Mouse (Mus musculus): ENCODE data around the gene Prodh2. TPM values are rescaled to one million over a fixed set of nuclear protein-coding genes. Genes with fewer than 3 reads are reported as not detected.
A peak's percentile ranks its signal among the peaks of the same experiment; 100 is the strongest.

Prodh2 gene
- polyA plus RNA-seq, 1 experiment from 2014 or later: 5.2 TPM

DNA sequence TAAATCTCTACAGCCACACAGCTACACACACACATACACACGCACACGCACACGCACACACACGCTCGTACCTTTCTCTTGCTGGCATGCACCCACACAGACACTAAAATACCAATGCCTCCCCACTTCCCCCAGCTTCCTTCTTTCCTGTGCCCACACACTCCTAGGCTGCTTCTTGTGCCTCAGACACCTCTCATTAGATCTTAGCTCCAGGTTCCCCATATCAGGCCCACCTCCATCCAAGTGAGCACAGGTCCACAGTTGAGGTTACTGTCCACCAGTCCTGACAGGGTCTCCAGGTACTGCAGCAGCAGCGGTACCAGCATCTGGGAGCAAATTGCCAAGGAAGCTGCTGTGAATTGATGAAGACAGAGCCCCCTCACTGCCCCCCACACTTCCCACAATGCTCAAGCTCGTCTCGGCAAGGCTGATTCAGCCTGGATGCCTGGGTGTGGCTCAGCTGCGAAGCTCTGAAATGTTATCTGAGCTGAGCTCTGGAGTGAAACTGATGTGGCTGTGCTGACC is 37.9 kb downstream of the Prodh2 start:
- Histone ChIP-seq H3K27me3 (replicated peaks) (no peaks in the 10 kb centered on the region), H3K9me3 (no peaks in the 10 kb centered on the region), H3K4me1 (replicated peaks) (peaks cover 21% of the 10 kb centered on the region), H3K36me3 (peaks cover 20% of the 10 kb centered on the region), H3K27ac (no peak overlapping the region), H3K4me3 (replicated peaks) (no peak overlapping the region), H3K9ac (no peak overlapping the region), H3K4me2 (replicated peaks) (0 out of 2 replicates have a peak overlapping the region, but pooled peaks have one; percentile 19)
- 77% methylated on average over 9 of the region's 9 CpGs for WGBS
- no peak for ATAC-seq

DNA sequence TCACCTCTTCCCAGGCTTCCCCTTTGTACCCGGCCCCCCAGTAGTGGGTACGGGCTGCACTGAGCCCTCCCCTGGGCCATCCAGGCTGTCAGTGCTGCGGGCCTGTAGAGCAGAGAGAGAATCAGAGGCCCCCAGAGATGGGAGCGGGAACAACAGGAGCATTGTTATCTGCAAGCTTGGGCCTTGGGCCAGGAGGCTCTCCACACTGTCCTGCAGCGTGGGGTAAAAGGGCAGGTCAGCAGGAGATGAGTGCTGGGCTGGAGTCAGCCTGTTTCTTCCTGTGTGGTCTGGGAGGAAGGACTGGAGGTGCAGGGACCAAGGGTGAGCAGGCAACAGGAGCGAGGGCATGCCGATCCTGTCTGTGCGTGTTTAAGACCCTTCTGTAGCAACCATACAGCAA is 39.5 kb downstream of the Prodh2 start:
- no peak for ATAC-seq
- no peak overlapping the region for H3K4me3 ChIP-seq (replicated peaks)
- WGBS: 35% methylated on average over 8 of the region's 8 CpGs
- H3K9me3 ChIP-seq: no peaks in the 10 kb centered on the region
- no peaks in the 10 kb centered on the region for H3K27me3 ChIP-seq (replicated peaks)
- peaks cover 15% of the 10 kb centered on the region for H3K4me1 ChIP-seq (replicated peaks)
- H3K4me2 ChIP-seq (replicated peaks): peak overlapping the region; percentile 94
- no peak overlapping the region for H3K27ac ChIP-seq
- 0 out of 2 replicates have a peak overlapping the region, but pooled peaks have one; percentile 23 for H3K9ac ChIP-seq
- H3K36me3 ChIP-seq: peaks cover 20% of the 10 kb centered on the region

GRCm38 (mm10) chr7:30533941-30534632 is 40.7 kb downstream of the Prodh2 start:
- H3K9ac ChIP-seq: peak overlapping the region; percentile 73
- H3K4me1 ChIP-seq (replicated peaks): peaks cover 15% of the 10 kb centered on the region
- peak overlapping the region; percentile 80 for H3K4me3 ChIP-seq (replicated peaks)
- H3K4me2 ChIP-seq (replicated peaks): peak overlapping the region; percentile 94
- 11% methylated on average over 26 of the region's 26 CpGs for WGBS
- H3K27me3 ChIP-seq (replicated peaks): no peaks in the 10 kb centered on the region
- peaks cover 18% of the 10 kb centered on the region for H3K36me3 ChIP-seq
- ATAC-seq: no peak
- no peaks in the 10 kb centered on the region for H3K9me3 ChIP-seq
- H3K27ac ChIP-seq: 0 out of 2 replicates have a peak overlapping the region, but pooled peaks have one; percentile 56

DNA sequence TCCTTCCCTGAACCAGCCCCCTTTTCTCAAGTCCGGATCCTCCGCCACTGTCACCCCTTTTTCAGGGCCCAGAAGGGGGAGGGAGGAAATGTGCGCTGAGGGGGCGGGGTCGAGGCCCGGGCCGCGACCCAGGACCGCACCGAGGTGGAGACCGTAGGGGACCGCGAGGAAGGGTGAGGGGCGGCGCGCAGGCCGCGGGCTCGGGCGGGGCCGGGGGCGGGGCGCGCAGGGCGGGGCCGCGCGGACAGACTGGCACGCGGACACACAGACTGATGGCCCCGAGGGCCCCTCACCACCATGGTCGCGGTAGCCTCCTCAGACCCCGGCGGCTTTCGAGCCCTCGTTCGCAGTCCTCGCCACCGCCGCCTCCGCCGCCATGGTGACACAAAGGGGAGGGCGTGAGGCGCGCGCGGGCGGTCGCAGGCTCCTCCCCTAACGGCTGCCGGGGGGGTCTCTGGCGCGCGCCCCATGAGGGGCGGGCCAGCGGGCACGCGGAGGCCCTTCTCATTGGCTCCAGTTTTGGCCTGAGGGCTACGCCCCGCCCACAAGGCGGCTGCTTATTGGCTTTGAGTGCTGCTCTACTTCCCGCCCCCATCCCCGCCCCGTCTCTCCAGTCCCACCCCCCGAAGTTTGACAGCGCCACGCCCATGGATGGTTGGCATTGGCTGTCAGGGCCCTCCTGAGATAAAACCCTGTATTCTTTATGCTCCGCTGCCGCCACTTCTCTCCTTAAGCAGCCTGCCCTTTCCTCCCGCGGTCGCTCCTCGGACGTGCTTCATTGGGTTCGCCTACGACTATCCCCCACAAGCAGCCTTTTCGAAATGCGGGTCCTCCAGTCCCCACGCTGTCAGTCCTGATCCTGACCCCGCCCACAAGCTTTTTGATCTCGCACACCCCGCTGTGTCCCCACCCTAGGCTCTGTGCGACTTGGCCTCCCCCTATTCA is 41.5 kb downstream of the Prodh2 start, which contains the start of gene Arhgap33:
Gene Arhgap33, minus strand, starts transcription at position 428 of the 945 bp plus-strand sequence.
- Histone ChIP-seq H3K27ac (peak within 1 kb of the TSS; percentile 56; the same call in 1 of the 2 replicates), H3K36me3 (peaks cover 13% of the 10 kb centered on the region)

GRCm38 (mm10) chr7:30540572-30540971 is 47.1 kb downstream of the Prodh2 start:
- no peak overlapping the region for H3K4me3 ChIP-seq (replicated peaks)
- no peak overlapping the region for H3K27ac ChIP-seq
- 89% methylated on average over 7 of the region's 7 CpGs for WGBS
- H3K9ac ChIP-seq: no peak overlapping the region
- H3K36me3 ChIP-seq: peaks cover 12% of the 10 kb centered on the region
- no peaks in the 10 kb centered on the region for H3K4me1 ChIP-seq (replicated peaks)
- ATAC-seq: no peak
- no peak overlapping the region for H3K4me2 ChIP-seq (replicated peaks)
- no peaks in the 10 kb centered on the region for H3K27me3 ChIP-seq (replicated peaks)
- H3K9me3 ChIP-seq: no peaks in the 10 kb centered on the region

More for the DNA sequence above, 41.5 kb downstream of the Prodh2 start, which contains the start of gene Arhgap33:
- no peaks in the 10 kb centered on the region for H3K9me3 ChIP-seq
- peak; percentile 96 for ATAC-seq
- peak within 1 kb of the TSS; percentile 94 for H3K4me2 ChIP-seq (replicated peaks)
- H3K27me3 ChIP-seq (replicated peaks): no peaks in the 10 kb centered on the region
- H3K4me1 ChIP-seq (replicated peaks): peaks cover 15% of the 10 kb centered on the region
- peak within 1 kb of the TSS; percentile 73 for H3K9ac ChIP-seq
- under 1% methylated on average over 66 of the region's 84 CpGs for WGBS
- H3K4me3 ChIP-seq (replicated peaks): peak within 1 kb of the TSS; percentile 80

DNA sequence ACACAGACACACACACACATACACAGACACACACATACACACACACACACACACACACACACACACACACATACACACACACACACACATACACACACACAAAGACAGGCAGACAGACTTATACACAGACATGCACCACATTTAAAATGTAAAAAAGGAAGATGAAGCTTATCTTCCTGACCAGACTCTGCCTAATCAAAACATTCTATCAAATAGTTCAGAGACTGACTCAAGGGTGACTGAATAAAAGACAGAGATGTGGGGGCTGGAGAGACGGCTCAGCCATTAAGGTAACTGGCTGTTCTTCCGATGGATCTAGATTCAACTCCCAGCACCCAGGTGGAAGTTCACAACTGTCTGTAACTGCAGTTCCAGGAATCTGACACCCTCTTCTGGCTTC is 50.9 kb downstream of the Prodh2 start:
- Histone ChIP-seq H3K36me3 (peaks cover 18% of the 10 kb centered on the region), H3K27me3 (replicated peaks) (no peaks in the 10 kb centered on the region)
- ATAC-seq: no peak

DNA sequence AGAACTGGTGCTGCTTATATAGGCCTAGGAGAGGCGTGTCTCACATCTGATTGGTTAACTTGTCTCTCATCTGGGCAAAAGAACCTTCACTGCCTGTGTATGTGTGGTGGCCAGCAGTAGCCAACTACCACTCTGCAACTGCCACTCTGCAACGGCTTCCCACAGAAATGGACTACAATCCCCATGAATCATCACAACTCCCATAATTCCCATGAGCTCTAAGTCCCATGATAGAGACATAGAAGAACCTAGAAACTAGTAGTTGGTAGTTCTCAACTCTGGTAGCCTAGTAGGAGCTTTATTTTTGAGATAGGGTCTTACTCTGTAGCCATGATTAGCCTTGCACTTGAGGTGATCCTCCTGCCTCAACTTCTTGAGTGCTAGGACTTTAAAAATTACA is 56.5 kb downstream of the Prodh2 start:
- WGBS: 82% methylated on average over 2 of the region's 2 CpGs
- no peak overlapping the region for H3K4me2 ChIP-seq (replicated peaks)

More for the DNA sequence above, 50.9 kb downstream of the Prodh2 start:
- Histone ChIP-seq H3K27ac (no peak overlapping the region), H3K9ac (no peak overlapping the region), H3K9me3 (no peaks in the 10 kb centered on the region), H3K4me3 (replicated peaks) (no peak overlapping the region), H3K4me1 (replicated peaks) (no peaks in the 10 kb centered on the region), H3K4me2 (replicated peaks) (no peak overlapping the region)
- WGBS: 88% methylated on average over 2 of the region's 2 CpGs

GRCm38 (mm10) chr7:30550603-30551002 is 57.2 kb downstream of the Prodh2 start:
- Histone ChIP-seq H3K4me2 (replicated peaks) (0 out of 2 replicates have a peak overlapping the region, but pooled peaks have one; percentile 52), H3K9ac (no peak overlapping the region), H3K4me1 (replicated peaks) (peaks cover 12% of the 10 kb centered on the region), H3K27me3 (replicated peaks) (no peaks in the 10 kb centered on the region), H3K36me3 (peaks cover 12% of the 10 kb centered on the region; the same call in 1 of the 2 replicates), H3K27ac (no peak overlapping the region), H3K9me3 (no peaks in the 10 kb centered on the region), H3K4me3 (replicated peaks) (no peak overlapping the region)
- ATAC-seq: no peak
- 100% methylated on average over 1 of the region's 1 CpGs for WGBS

More for the DNA sequence above, 56.5 kb downstream of the Prodh2 start:
- Histone ChIP-seq H3K27ac (no peak overlapping the region), H3K9ac (no peak overlapping the region), H3K4me3 (replicated peaks) (no peak overlapping the region), H3K9me3 (no peaks in the 10 kb centered on the region), H3K27me3 (replicated peaks) (no peaks in the 10 kb centered on the region), H3K4me1 (replicated peaks) (peaks cover 12% of the 10 kb centered on the region), H3K36me3 (0 out of 2 replicates have a peak, but pooled peaks cover 9% of the 10 kb centered on the region)
- no peak for ATAC-seq

DNA sequence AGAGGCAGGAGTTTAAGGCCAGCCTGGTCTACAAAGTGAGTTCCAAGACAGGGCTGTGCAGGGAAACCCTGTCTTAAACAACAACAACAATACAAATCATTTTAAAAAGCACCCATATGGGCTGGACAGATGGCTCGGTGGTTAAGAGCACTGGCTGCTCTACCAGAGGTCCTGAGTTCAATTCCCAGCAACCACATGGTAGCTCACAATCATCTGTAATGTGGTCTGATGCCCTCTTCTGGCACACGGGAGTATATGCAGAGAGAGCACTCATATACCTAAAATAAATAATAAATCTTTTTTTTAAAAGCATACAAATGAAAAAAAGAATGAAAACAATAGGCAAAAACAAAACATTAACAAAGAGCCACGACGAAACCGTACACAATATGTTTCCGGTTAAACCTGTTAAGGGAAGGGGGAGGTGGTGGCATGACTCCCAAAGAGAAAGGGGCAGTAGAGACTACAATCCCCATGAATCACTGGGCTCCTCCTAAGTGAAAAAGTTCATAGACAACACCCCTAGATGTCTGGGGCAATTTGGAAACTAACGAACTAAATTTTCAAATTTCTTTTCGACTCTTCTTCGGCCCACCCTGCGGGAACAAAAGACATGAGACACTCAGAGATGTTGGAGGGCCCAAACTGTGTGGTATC is 58.2 kb downstream of the Prodh2 start:
- H3K27ac ChIP-seq: peak overlapping the region; percentile 96
- H3K9ac ChIP-seq: peak overlapping the region; percentile 67
- H3K4me1 ChIP-seq (replicated peaks): peaks cover 12% of the 10 kb centered on the region
- H3K9me3 ChIP-seq: no peaks in the 10 kb centered on the region
- 2% methylated on average over 10 of the region's 10 CpGs for WGBS
- peaks cover 14% of the 10 kb centered on the region for H3K36me3 ChIP-seq
- peak overlapping the region; percentile 52 for H3K4me2 ChIP-seq (replicated peaks)
- H3K27me3 ChIP-seq (replicated peaks): no peaks in the 10 kb centered on the region
- peak overlapping the region; percentile 57 for H3K4me3 ChIP-seq (replicated peaks)
- ATAC-seq: peak; percentile 72

DNA sequence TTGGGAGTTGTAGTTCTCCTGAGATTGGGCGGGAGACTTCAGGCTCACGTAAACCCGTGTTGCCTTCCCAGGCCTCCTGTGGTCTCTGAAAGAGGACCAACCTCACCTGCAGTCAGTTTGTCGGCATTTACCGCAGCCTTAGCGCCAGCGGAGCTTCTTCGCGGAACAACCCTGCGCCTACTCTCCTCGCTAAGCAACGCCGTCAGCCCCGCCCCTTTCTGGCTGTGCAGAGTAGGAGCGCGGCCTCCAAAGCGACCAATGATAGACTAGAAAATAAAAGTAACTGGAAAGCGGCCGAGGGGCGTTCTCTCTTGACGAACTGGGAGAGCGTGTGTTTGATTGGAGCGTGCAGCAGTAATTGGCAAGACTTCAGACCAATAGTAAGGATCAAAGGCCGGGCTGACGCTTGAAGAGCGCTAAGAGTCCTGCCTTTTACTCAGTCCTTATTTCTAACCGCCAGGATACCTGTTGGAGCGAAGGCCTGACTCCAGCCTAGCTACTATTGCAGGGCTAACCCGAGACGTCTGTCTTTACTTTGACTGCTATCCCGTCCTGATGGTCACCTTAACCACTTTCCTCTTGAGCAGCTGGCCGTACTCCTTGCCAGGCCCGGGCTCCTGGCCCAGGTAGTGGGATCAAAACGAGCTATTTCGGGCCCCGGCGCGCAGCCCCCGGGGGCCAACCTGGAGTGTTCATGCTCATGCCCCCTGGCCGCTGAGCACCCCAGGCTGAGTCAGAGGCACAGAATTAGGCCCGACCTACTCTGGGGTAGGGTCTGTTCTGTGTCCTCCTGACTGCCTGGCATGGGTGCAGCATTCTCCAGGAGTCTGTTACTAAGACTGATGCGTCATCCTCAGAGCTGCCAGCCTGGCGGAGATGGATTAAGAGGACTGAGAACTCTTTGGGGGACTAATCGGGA is 58.9 kb downstream of the Prodh2 start, which contains the start of the genes Hspb6 and Proser3:
Gene Hspb6, plus strand, starts transcription at position 77 of the 919 bp plus-strand sequence.
Gene Proser3, minus strand, starts transcription at position 198 of the 919 bp plus-strand sequence.
- H3K27me3 ChIP-seq (replicated peaks): no peaks in the 10 kb centered on the region
- H3K36me3 ChIP-seq: peaks cover 16% of the 10 kb centered on the region
- H3K4me1 ChIP-seq (replicated peaks): peaks cover 12% of the 10 kb centered on the region
- peak within 1 kb of the TSS; percentile 67 for H3K9ac ChIP-seq
- ATAC-seq: peak; percentile 97
- peak within 1 kb of the TSS; percentile 96 for H3K27ac ChIP-seq
- H3K4me2 ChIP-seq (replicated peaks): peak within 1 kb of the TSS; percentile 91
- no peaks in the 10 kb centered on the region for H3K9me3 ChIP-seq
- under 1% methylated on average over 44 of the region's 44 CpGs for WGBS
- peak within 1 kb of the TSS; percentile 57 for H3K4me3 ChIP-seq (replicated peaks)

Measured in intestine, embryonic 15.5 days (tissue).